Mouse (Mus musculus) layer of hippocampus, adult 9-10 months (tissue): Measurements from ENCODE around the gene Nsmce1.
A peak's percentile ranks its signal among the peaks of the same experiment; 100 is the strongest.

ENCODE experiments used
- DNase-seq: peaks from one replicate; pipeline ENCODE4 v3.0.0; 2022; ENCODE audit warnings: low spot score

The Nsmce1 gene

GRCm38 (mm10) chr7:125491760-125492159, 364 bp upstream of the Nsmce1 start:
- DNase-seq, result no peak

GRCm38 (mm10) chr7:125489636-125490035, 1.8 kb downstream of the Nsmce1 start:
- no peak for DNase-seq

DNA sequence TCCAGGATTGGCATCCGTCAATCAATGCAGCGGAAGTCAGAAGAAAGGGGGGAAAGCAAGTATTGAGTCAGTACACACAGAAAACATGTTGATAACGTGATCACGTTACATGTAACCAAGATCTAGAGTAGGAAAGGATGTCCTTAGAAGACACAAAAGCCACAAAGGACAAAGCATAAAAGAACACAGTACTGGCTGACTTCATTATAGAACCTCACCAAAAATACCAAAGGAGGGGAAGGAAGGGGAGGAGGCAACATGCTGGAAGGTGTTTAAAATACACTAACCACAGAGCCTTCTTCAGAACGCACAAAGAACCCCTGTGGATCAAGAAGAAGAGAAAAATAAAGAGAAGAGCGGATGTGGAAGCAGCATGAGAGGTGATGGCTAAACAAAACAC, 2.7 kb downstream of the Nsmce1 start:
- no peak for DNase-seq

DNA sequence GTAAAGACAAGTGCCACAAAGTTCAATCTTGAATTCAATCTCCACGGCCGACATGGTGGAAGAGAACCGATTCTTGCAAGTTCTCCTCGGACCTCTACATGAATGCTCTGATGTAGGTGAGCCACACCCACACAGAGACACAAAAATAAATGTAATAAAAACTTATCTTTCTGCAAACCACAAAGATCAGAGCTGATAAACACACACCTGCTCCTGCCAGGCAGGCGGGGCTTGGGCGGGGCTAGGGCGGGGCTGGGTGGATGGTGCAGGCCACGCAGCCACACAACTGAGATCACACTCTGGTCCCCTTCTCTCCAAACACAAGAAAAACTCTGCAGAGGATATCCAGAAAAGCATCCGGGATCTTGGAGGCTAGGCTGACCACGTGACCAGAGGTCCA, 4.3 kb downstream of the Nsmce1 start:
- no peak for DNase-seq

DNA sequence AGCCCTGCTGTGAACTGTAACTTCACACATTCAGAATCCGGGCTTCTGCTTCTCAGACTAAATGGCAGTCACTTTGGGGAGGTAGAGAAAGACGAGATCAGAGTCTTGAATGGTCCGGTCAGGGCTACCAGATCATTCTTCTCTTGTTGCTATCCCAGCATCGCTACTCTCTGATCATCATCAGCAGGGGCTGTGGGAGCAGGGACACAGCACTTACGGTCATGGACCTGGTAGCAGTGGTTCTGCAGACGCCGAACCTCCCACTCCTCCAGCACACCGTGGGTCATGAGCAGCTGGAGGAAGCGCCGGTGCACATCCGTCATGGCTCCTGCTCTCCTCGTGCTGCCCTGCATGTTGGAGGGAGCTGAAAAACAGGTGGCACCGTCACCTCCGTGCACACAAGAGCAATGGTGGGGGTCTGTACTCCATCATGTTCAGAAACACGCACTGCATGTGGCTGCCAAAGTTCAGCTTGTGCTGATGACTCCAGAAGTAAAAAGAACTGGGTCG, 5.2 kb downstream of the Nsmce1 start:
- no peak for DNase-seq

DNA sequence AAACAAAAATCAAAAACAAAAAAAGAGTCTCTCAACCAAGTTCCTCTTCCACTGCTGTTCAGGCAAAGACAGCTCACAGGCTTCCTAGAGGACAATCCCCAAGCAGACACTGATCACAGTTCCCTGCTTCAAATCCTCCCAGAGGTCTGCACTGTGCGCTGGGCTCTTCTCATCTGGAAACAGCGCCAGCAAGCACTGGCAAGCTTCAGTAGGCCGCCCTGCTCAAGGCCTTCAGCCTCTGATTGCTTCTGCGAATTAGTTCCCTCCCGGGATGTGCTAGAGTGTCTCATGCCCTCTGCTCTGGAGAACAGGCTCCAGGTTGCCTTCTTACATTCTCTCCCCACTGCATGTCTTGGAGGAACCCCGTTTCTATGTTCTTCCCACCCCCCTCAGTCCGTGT, 6.6 kb downstream of the Nsmce1 start:
- DNase-seq, result no peak

DNA sequence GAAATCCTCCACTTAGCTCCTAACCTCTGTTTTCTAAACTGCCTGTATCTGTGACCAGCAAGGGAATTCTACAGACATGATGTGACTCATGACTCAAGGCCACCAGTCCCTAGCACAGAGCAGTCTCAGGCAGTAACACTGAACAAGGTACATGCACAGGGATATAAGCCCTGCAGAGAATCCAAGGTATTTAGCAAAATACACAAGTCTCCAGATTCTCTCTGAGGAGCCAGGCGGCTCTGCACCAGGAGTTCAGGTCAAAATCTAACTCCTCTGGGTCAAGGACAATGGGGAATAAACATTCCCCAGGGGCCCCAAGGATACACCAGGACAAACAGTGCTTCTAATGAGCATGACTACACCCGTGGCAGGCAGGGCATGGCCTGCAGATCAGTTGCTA, 8.5 kb downstream of the Nsmce1 start:
- DNase-seq, result no peak

DNA sequence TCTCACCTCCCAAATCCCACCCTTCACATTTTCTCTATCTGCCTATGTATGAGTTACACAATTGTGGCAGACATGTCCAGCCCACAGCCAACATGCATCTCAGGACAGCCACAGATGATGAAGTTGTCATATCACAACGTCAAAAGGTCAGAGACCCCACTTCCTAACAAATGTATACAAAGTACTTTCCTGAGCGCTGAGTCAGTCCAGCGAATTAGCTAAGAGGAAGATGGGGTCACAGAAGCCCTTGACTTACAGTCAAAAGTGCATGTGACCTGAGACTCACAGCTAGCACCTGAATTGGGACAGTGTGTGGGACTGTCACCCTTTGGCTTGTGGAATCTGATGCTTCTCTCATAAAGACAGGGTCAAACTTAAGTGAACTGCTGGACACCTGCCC, 9.1 kb downstream of the Nsmce1 start:
- DNase-seq, result no peak

- no peak for DNase-seq
These were observed 10.9 kb downstream of the Nsmce1 start for GRCm38 (mm10) chr7:125480518-125480917.

DNA sequence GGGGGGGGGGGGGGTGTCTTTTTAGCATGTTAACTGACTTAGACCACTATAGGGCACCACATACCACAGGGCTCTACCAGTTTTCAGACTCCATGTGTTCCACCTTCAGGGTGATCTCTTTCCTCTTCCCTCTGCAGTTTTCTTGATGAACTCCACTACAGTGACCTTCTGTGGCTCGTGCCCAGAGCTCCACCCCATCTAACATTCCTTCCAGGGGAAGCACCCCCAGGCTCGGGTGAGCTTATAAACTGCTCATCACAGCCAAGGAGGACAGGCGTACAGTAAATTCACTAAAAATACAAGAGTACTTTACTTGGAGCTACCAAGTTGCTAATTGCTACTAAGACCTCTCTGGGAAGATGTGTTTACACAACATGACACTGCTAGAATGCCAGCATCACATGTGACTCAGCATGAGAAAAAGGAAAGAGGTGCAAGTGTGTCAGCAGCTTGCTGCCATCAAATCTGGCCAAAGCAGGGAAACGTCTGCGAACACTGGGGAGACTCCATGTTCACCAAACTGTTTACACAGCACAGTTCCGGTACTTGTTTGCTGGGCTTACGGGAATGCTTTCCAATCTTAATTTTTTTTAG, 12.9 kb downstream of the Nsmce1 start:
- DNase-seq, result no peak

GRCm38 (mm10) chr7:125475601-125476251, 15.7 kb downstream of the Nsmce1 start:
- DNase-seq, result no peak

- no peak for DNase-seq
These were observed 16.9 kb downstream of the Nsmce1 start for GRCm38 (mm10) chr7:125474535-125474934.

GRCm38 (mm10) chr7:125471991-125472741, 19.2 kb downstream of the Nsmce1 start:
- peak; percentile 75 for DNase-seq

DNA sequence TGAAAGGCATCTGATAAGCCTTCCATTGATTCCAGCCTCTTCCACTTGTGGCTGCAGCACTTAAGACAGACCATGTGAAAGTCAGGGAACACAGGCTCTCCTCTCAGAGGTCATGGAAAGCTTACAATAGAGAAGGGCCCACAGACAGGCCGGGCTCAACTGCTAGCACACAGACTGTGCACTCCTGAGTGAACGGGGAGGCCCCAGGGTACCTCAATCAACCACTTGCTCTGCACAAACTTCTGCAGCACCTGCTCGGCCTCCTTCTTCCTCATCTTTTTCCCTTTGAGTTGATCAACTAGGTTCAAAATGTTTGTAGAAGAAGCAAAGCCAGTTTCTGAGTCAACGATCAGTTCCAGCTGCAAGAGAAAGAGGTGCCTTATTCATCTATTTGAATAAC, 20.5 kb downstream of the Nsmce1 start:
- no peak for DNase-seq

DNA sequence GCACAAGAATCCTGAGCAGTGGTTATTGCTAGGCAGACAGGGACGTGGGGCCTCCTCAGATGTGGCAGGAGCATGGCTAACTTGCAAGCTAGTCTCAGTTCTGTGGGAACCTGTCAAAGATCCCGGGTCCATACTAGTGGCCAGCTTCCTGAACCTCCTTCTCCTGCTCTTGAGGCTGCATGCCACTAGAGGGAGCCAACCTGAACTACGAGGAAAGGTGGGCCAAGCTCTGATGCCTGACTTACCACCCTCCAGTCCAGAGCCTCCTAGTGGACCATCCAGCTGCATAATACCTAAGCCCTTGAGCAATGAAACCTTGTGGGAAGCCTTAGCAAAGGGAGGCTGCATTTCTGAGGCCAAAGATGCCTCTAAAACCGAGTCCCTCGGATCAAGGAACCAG, 21.5 kb downstream of the Nsmce1 start:
- DNase-seq, result no peak

GRCm38 (mm10) chr7:125462200-125462599, 29.2 kb downstream of the Nsmce1 start:
- no peak for DNase-seq

GRCm38 (mm10) chr7:125453671-125454070, 37.7 kb downstream of the Nsmce1 start:
- DNase-seq, result no peak

DNA sequence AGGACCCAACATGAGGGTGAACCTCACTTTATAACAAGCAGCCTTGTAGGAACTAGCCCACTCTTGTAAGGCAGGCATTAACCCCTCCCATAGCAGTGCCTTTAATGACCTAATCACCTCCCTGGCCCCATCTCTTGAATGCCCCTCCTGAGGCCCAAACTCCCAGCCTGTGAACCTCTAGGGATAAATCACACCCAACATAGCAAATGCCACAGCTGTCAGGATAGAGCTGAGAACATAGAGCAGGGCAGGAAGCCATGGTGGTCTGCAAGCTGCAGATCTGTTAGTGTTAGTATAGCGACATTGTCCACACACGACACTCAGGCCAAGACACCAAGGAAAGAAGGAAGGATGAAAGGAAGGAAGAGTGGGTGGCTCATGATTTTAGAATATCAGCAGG, 40.3 kb downstream of the Nsmce1 start:
- DNase-seq, result no peak

DNA sequence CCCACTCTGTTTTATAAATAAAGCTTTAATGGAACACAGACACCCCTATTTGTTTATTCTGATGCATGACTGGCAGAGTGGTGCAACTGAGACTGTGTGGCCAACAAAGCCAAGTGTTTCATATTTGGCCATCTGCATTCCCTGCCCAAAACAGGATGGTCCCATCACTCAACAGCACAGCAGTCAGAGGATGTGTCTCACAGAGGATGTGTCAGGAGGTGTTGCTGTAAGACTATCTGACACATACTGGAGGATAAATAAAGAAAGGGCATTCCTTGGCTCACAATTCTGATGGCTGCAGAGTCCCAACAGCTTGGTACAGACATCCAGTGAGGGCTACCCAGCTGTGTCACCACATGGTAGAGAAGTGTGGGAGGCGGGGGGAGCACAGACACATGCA, 40.7 kb downstream of the Nsmce1 start:
- no peak for DNase-seq

- peak; percentile 82 for DNase-seq
These were observed 46.7 kb downstream of the Nsmce1 start, which contains the start of gene Kdm8 for GRCm38 (mm10) chr7:125444464-125445401. Gene Kdm8 (plus strand): TSS chr7:125444676.

GRCm38 (mm10) chr7:125444076-125444463, 47.3 kb downstream of the Nsmce1 start:
- DNase-seq, result no peak

DNA sequence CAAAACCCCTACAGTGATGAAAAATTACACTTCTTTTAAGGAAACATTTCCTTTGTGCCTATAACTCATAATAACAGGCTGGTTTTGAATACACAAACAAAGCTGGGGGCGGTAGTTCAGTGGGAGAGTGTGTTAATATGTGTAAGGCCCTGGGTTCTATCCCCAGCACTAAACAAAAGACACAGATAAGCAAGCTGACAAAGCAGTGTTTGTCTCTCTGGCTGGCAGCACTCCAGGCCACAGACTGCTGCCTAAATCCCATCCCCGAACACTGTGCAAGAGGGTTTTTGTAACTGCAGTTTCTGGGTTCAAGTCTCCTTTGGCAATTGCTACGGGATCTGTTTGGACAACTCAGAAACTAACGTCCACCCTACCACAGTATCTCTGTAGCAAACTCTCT, 49.1 kb downstream of the Nsmce1 start:
- DNase-seq, result no peak
